Mouse (Mus musculus) intestine, embryonic 14.5 days (tissue): ENCODE measurements around the gene Txndc2. TPM values are rescaled to one million over a fixed set of nuclear protein-coding genes. Genes with fewer than 3 reads are reported as not detected.

Source experiments
- ATAC-seq: fragments of 200-750 bp; cut with Nextera tagmentation; replicated peaks from 2 replicates; pipeline ENCODE4 v1.8.0; 2017; ENCODE audit warnings: low read depth, moderate number of reproducible peaks, moderate TSS enrichment, moderate library complexity; ENCODE audit not compliant: low FRiP score, low TSS enrichment
- DNase-seq: peaks from one replicate; pipeline ENCODE4 v3.0.0-alpha.2; 2018; ENCODE audit warnings: low spot score
- H3K27ac ChIP-seq: fragments of 300-500 bp; sonication (generic); 2 replicates; pipeline ENCODE4 v1.5.1; 2014; ENCODE audit warnings: low read depth, mild to moderate bottlenecking, control low read depth
- H3K27me3 ChIP-seq: fragments of 300-500 bp; sonication (generic); replicated peaks from 2 replicates; pipeline ENCODE4 v1.6.1; 2014; ENCODE audit warnings: low read length, control low read depth; ENCODE audit not compliant: control insufficient read depth, insufficient read depth
- H3K36me3 ChIP-seq: fragments of 300-500 bp; sonication (generic); 2 replicates; pipeline ENCODE4 v1.6.1; 2014; ENCODE audit warnings: low read length, control low read depth; ENCODE audit not compliant: control insufficient read depth, insufficient read depth
- H3K4me1 ChIP-seq: fragments of 300-500 bp; sonication (generic); replicated peaks from 2 replicates; pipeline ENCODE4 v1.6.1; 2014; ENCODE audit warnings: low read length, control low read depth, mixed read lengths; ENCODE audit not compliant: control insufficient read depth, insufficient read depth
- H3K4me2 ChIP-seq: fragments of 300-500 bp; sonication (generic); 2 replicates; pipeline ENCODE4 v1.6.1; 2014; ENCODE audit warnings: low read length
- H3K4me3 ChIP-seq: fragments of 300-500 bp; sonication (generic); 2 replicates; pipeline ENCODE4 v1.5.1; 2014; ENCODE audit warnings: low read depth, low read length, control low read depth, mixed read lengths
- H3K9ac ChIP-seq: fragments of 300-500 bp; sonication (generic); 2 replicates; pipeline ENCODE4 v1.6.1; 2014; ENCODE audit warnings: mild to moderate bottlenecking, low read length
- H3K9me3 ChIP-seq: fragments of 300-500 bp; sonication (generic); 2 replicates; pipeline ENCODE4 v1.6.1; 2016; ENCODE audit warnings: low read length, control low read depth; ENCODE audit not compliant: control insufficient read depth
- WGBS: fragments of 180-500 bp; shearing (Covaris S2); extraction: QIAGEN DNeasy Blood & Tissue Kit; methylation state at CpG from one replicate; pipeline ENCODE4 v1.1.7; 2014; 5-methylcytosine and 5-hydroxymethylcytosine counted together
- polyA plus RNA-seq: library from polyadenylated mRNA; unstranded; fragments of >200 nt; fragmentation: Nextera tagmentation; extraction: Ambion mirVana; gene quantifications from 2 replicates; pipeline ENCODE4 v1.2.1, GENCODE M21; 2014

The Txndc2 gene
- polyA plus RNA-seq, 1 experiment from 2014 or later, result not detected

GRCm38 (mm10) chr17:65604892-65605291, 37.1 kb downstream of the Txndc2 start:
- no peak for DNase-seq
- Histone ChIP-seq H3K4me2 (no peak overlapping the region), H3K27me3 (no peaks in the 10 kb centered on the region), H3K4me1 (peaks cover 35% of the 10 kb centered on the region), H3K4me3 (no peak overlapping the region), H3K27ac (no peak overlapping the region), H3K36me3 (peaks cover 3% of the 10 kb centered on the region; the same call in 1 of the 2 replicates), H3K9ac (no peak overlapping the region), H3K9me3 (no peaks in the 10 kb centered on the region)
- ATAC-seq, result no peak

- H3K4me3 ChIP-seq, result no peak overlapping the region
- no peaks in the 10 kb centered on the region for H3K9me3 ChIP-seq
- ATAC-seq, result no peak
- no peak overlapping the region for H3K27ac ChIP-seq
- H3K27me3 ChIP-seq, result no peaks in the 10 kb centered on the region
- no peak for DNase-seq
- H3K4me2 ChIP-seq, result no peak overlapping the region
- H3K4me1 ChIP-seq, result peaks cover 31% of the 10 kb centered on the region
- 0 out of 2 replicates have a peak, but pooled peaks cover under 1% of the 10 kb centered on the region for H3K36me3 ChIP-seq
- H3K9ac ChIP-seq, result no peak overlapping the region
These were observed 37.7 kb downstream of the Txndc2 start for GRCm38 (mm10) chr17:65604315-65604714.

GRCm38 (mm10) chr17:65597857-65598486, 44.0 kb downstream of the Txndc2 start:
- Histone ChIP-seq H3K36me3 (peaks cover 13% of the 10 kb centered on the region), H3K4me3 (no peak overlapping the region), H3K27me3 (no peaks in the 10 kb centered on the region), H3K9me3 (no peaks in the 10 kb centered on the region), H3K27ac (no peak overlapping the region), H3K9ac (no peak overlapping the region), H3K4me1 (peaks cover 13% of the 10 kb centered on the region), H3K4me2 (no peak overlapping the region)
- DNase-seq (no peak), ATAC-seq (no peak)
- 66% methylated on average over 3 of the region's 3 CpGs for WGBS

DNA sequence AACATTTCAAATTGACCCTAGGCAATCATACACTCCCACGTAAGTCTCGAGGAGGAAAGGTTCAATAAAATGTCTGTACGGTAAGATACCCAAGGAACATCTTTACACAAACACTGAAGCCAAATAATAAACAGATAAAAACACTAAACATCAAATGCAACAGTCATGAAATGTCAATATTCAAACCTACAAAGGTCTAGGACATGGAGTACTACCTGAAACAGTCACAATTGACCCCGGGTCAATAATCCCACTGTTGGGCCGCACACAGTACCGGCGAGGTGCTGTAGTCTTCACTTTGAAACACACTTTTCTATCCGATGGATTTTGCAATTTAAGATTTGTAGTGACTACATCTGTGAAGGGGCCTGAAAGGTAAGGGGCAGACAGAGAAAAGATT, 47.3 kb downstream of the Txndc2 start:
- Histone ChIP-seq H3K27me3 (no peaks in the 10 kb centered on the region), H3K27ac (no peak overlapping the region), H3K9me3 (no peaks in the 10 kb centered on the region), H3K4me2 (no peak overlapping the region), H3K4me1 (peaks cover 13% of the 10 kb centered on the region), H3K9ac (no peak overlapping the region), H3K4me3 (no peak overlapping the region), H3K36me3 (peaks cover 34% of the 10 kb centered on the region)
- DNase-seq (no peak), ATAC-seq (no peak)
- 91% methylated on average over 8 of the region's 8 CpGs for WGBS

Other genes starting within 250 kb of the Txndc2 start
- gene Tmem232, start 101.4 kb downstream of the Txndc2 start, polyA plus RNA-seq, result not detected in 2 replicates
- 186 and 200 TPM in 2 replicates for gene Vapa, start 28.6 kb downstream of the Txndc2 start, polyA plus RNA-seq
- gene Rab31, start 130.6 kb upstream of the Txndc2 start, polyA plus RNA-seq, result 40.9 and 42.8 TPM in 2 replicates
- 45.3 and 48.0 TPM in 2 replicates for gene Ppp4r1, start 140.4 kb upstream of the Txndc2 start, polyA plus RNA-seq
- gene Ralbp1, start 243.6 kb upstream of the Txndc2 start, polyA plus RNA-seq, result 62.0 and 67.7 TPM in 2 replicates